12 mouse cellular contexts compared by ENCODE assay signal in genomic region chrX:160583589-160583988, GRCm38 (mm10).
DNase-seq lines count a peak whose midpoint lies in the region; ATAC-seq and TF ChIP-seq lines count a peak whose summit lies in the region.
"Had no signal": no experiment of that assay in that cellular context is flagged by ENCODE, and none has a peak within 500 bp of the region (broad histone marks: within the 10 kb centered on the region; RNA-seq: fewer than 3 reads in every experiment).

No protein-coding gene starts in this region.

- H3K4me2 ChIP-seq in forebrain, embryonic 14.5 days (ENCODE audit: low read length) = no peak overlapping the region
- no peak overlapping the region for H3K4me2 ChIP-seq in liver, postnatal 0 days (ENCODE audit: low read depth, low read length)
- H3K4me2 ChIP-seq in lung, postnatal 0 days (replicated peaks; ENCODE audit: low read depth, low read length) = no peak overlapping the region
- H3K4me2 ChIP-seq: limb, embryonic 12.5 days; neural tube, embryonic 13.5 days had no signal

- H3K27me3 ChIP-seq in forebrain, embryonic 14.5 days (replicated peaks; ENCODE audit: control insufficient read depth, insufficient read depth, low read length) = no peaks in the 10 kb centered on the region
- peaks cover 92% of the 10 kb centered on the region for H3K27me3 ChIP-seq in forebrain, embryonic 10.5 days (ENCODE audit: poor library complexity, severe bottlenecking)
- no peaks in the 10 kb centered on the region for H3K27me3 ChIP-seq in liver, postnatal 0 days (ENCODE audit: insufficient read depth, low read length)
- no peaks in the 10 kb centered on the region for H3K27me3 ChIP-seq in lung, postnatal 0 days (replicated peaks; ENCODE audit: insufficient read depth, low read length)

- 0 out of 2 replicates have a peak, but pooled peaks have one; percentile 23 for TF ChIP-seq CTCF in liver, postnatal 0 days (IDR thresholded peaks at IDR 0.05; ENCODE audit: low read depth)
- peak; percentile 69 for TF ChIP-seq CTCF in lung, postnatal 0 days (IDR thresholded peaks at IDR 0.05)

- no peak overlapping the region for H3K27ac ChIP-seq in forebrain, embryonic 14.5 days (ENCODE audit: low read depth, low read length)
- H3K27ac ChIP-seq in forebrain, embryonic 10.5 days = no peak overlapping the region
- H3K27ac ChIP-seq in liver, postnatal 0 days (ENCODE audit: low read depth) = no peak overlapping the region
- no peak overlapping the region for H3K27ac ChIP-seq in lung, postnatal 0 days (ENCODE audit: low read length)
- H3K27ac ChIP-seq: limb, embryonic 12.5 days; neural tube, embryonic 13.5 days had no signal

- H3K9ac ChIP-seq in forebrain, embryonic 14.5 days (ENCODE audit: low read length) = no peak overlapping the region
- H3K9ac ChIP-seq in liver, postnatal 0 days (replicated peaks) = no peak overlapping the region
- no peak overlapping the region for H3K9ac ChIP-seq in lung, postnatal 0 days (replicated peaks; ENCODE audit: low read depth)
- H3K9ac ChIP-seq: limb, embryonic 12.5 days; neural tube, embryonic 13.5 days had no signal

- WGBS in forebrain, embryonic 14.5 days = 67% methylated on average over 5 of the region's 5 CpGs
- WGBS in forebrain, embryonic 10.5 days = 79% methylated on average over 5 of the region's 5 CpGs
- 73% methylated on average over 5 of the region's 5 CpGs for WGBS in liver, postnatal 0 days (ENCODE audit: insufficient replicate concordance)
- WGBS in lung, postnatal 0 days = 51% methylated on average over 5 of the region's 5 CpGs

- H3K4me3 ChIP-seq in forebrain, embryonic 14.5 days (ENCODE audit: low read depth, low read length) = no peak overlapping the region
- H3K4me3 ChIP-seq in forebrain, embryonic 10.5 days = no peak overlapping the region
- no peak overlapping the region for H3K4me3 ChIP-seq in liver, postnatal 0 days (ENCODE audit: low read depth, low read length)
- H3K4me3 ChIP-seq in lung, postnatal 0 days (ENCODE audit: low read depth, low read length) = no peak overlapping the region
- H3K4me3 ChIP-seq: limb, embryonic 12.5 days; neural tube, embryonic 13.5 days had no signal

- DNase-seq in forebrain, embryonic 14.5 days (ENCODE audit: low spot score) = peak; percentile 44
- no peak for DNase-seq in forebrain, embryonic 10.5 days (ENCODE audit: extremely low spot score, low spot score)
- DNase-seq in liver, postnatal 0 days = no peak
- DNase-seq in liver (no peak), adipocyte (ENCODE audit: low spot score) (peak; percentile 47)
- DNase-seq in lung, postnatal 0 days (ENCODE audit: low spot score) = peak; percentile 55
- DNase-seq in urinary bladder, postnatal 25 days (ENCODE audit: low spot score) = no peak
- DNase-seq in layer of hippocampus, adult 11-12 months (ENCODE audit: low spot score) = no peak
- DNase-seq: heart, postnatal 36 days; right cerebral cortex, postnatal 4 days had no signal

- H3K36me3 ChIP-seq in forebrain, embryonic 14.5 days (ENCODE audit: control insufficient read depth, insufficient read depth, low read length) = 0 out of 2 replicates have a peak, but pooled peaks cover 3% of the 10 kb centered on the region
- H3K36me3 ChIP-seq in forebrain, embryonic 10.5 days (replicated peaks) = peaks cover 10% of the 10 kb centered on the region
- 0 out of 2 replicates have a peak, but pooled peaks cover 2% of the 10 kb centered on the region for H3K36me3 ChIP-seq in liver, postnatal 0 days (replicated peaks; ENCODE audit: insufficient read depth, low read length)
- H3K36me3 ChIP-seq in lung, postnatal 0 days (ENCODE audit: insufficient read depth, low read length) = no peaks in the 10 kb centered on the region
- H3K36me3 ChIP-seq: neural tube, embryonic 13.5 days had no signal

- no peak for TF ChIP-seq EP300 in liver, postnatal 0 days (IDR thresholded peaks at IDR 0.05; ENCODE audit: low read depth)
- TF ChIP-seq EP300 in lung, postnatal 0 days (IDR thresholded peaks at IDR 0.05) = no peak

- no peaks in the 10 kb centered on the region for H3K4me1 ChIP-seq in forebrain, embryonic 14.5 days (ENCODE audit: control insufficient read depth, insufficient read depth, low read length)
- H3K4me1 ChIP-seq in forebrain, embryonic 10.5 days = no peaks in the 10 kb centered on the region
- H3K4me1 ChIP-seq in liver, postnatal 0 days (ENCODE audit: insufficient read depth) = no peaks in the 10 kb centered on the region
- no peaks in the 10 kb centered on the region for H3K4me1 ChIP-seq in lung, postnatal 0 days (ENCODE audit: insufficient read depth, low read depth, low read length)
- H3K4me1 ChIP-seq: limb, embryonic 12.5 days; neural tube, embryonic 13.5 days had no signal

- peak; percentile 49; the same call in 1 of the 2 replicates for ATAC-seq in forebrain, embryonic 14.5 days
- ATAC-seq in liver, postnatal 0 days = no peak
- peak; percentile 54 for ATAC-seq in lung, postnatal 0 days

- H3K9me3 ChIP-seq in forebrain, embryonic 14.5 days (replicated peaks; ENCODE audit: control insufficient read depth, low read length) = no peaks in the 10 kb centered on the region
- no peaks in the 10 kb centered on the region for H3K9me3 ChIP-seq in forebrain, embryonic 10.5 days
- H3K9me3 ChIP-seq in liver, postnatal 0 days (ENCODE audit: low read length) = no peaks in the 10 kb centered on the region
- no peaks in the 10 kb centered on the region for H3K9me3 ChIP-seq in lung, postnatal 0 days (ENCODE audit: low read length)
- H3K9me3 ChIP-seq: limb, embryonic 12.5 days; neural tube, embryonic 13.5 days had no signal

Comparison
In these comparisons a context has a peak if more than half of its experiments do, and no peak if none do; other contexts are left out.
1. DNase-seq: peak in forebrain, embryonic 14.5 days (single experiment), adipocyte (single experiment) and lung, postnatal 0 days (single experiment); none in forebrain, embryonic 10.5 days (single experiment), liver, postnatal 0 days (single experiment), liver (single experiment), urinary bladder, postnatal 25 days (single experiment) and layer of hippocampus, adult 11-12 months (single experiment).